Mouse (Mus musculus): Measurements from ENCODE around the gene Fmo6. TPM values are rescaled to one million over a fixed set of nuclear protein-coding genes. Genes with fewer than 3 reads are reported as not detected.

The Fmo6 gene
- polyA plus RNA-seq, 1 experiment from 2014 or later, result not detected

GRCm38 (mm10) chr1:162946837-162947558 is 9.7 kb upstream of the Fmo6 start:
- Histone ChIP-seq H3K4me3 (ENCODE audit: low read length) (no peak overlapping the region), H3K4me1 (ENCODE audit: control insufficient read depth, insufficient read depth, low read depth, low read length) (no peaks in the 10 kb centered on the region), H3K27me3 (replicated peaks; ENCODE audit: control insufficient read depth, insufficient read depth, low read length) (no peaks in the 10 kb centered on the region), H3K36me3 (ENCODE audit: control insufficient read depth, insufficient read depth, low read length) (no peaks in the 10 kb centered on the region), H3K9me3 (ENCODE audit: control insufficient read depth, low read length) (no peaks in the 10 kb centered on the region), H3K4me2 (ENCODE audit: low read length) (no peak overlapping the region), H3K9ac (ENCODE audit: low read depth, low read length) (no peak overlapping the region), H3K27ac (ENCODE audit: low read depth, low read length) (no peak overlapping the region)
- 73% methylated on average over 4 of the region's 4 CpGs for WGBS
- ATAC-seq, result peak; percentile 54

- Histone ChIP-seq H3K27ac (ENCODE audit: low read depth, low read length) (no peak overlapping the region), H3K4me1 (ENCODE audit: control insufficient read depth, insufficient read depth, low read depth, low read length) (no peaks in the 10 kb centered on the region), H3K27me3 (replicated peaks; ENCODE audit: control insufficient read depth, insufficient read depth, low read length) (no peaks in the 10 kb centered on the region), H3K9ac (ENCODE audit: low read depth, low read length) (no peak overlapping the region), H3K4me3 (ENCODE audit: low read length) (no peak overlapping the region), H3K4me2 (ENCODE audit: low read length) (no peak overlapping the region), H3K9me3 (ENCODE audit: control insufficient read depth, low read length) (no peaks in the 10 kb centered on the region), H3K36me3 (ENCODE audit: control insufficient read depth, insufficient read depth, low read length) (no peaks in the 10 kb centered on the region)
- 86% methylated on average over 6 of the region's 6 CpGs for WGBS
- ATAC-seq, result no peak
Observed at GRCm38 (mm10) chr1:162943700-162944099, 6.4 kb upstream of the Fmo6 start.

DNA sequence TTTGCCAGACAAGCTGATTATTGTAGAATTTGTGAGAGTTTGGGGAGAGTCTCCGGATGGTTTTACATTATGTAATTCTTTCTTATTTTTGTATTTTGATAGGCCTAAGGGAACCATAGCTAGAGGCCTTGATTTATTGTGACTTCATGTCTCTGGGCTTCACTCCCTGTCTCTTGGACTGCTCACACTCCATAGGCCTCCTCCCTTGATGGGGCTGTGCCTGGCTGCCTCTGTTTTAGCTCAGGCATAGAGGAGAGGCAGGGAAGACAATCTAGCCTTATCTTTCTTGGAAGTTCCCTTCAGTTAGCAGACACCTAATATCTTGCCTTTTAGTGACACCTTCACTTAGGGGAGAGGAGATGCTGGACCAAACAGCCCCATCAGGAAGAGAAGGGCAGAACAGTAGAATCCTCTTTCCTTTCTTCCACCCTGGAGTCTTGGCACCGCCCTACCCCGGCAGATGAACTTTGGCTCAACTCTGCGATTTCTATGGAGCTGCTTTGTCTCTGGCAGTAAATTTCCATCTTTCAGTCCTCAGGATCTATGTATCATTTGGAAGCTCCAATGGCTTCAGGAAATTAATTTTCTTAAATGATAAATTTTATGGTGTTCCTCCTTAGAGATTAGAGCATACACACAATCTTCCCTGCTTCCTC is 1.5 kb upstream of the Fmo6 start:
- no peaks in the 10 kb centered on the region for H3K4me1 ChIP-seq (ENCODE audit: control insufficient read depth, insufficient read depth, low read depth, low read length)
- H3K4me2 ChIP-seq (ENCODE audit: low read length), result no peak overlapping the region
- 86% methylated on average over 4 of the region's 4 CpGs for WGBS
- H3K9me3 ChIP-seq (ENCODE audit: control insufficient read depth, low read length), result no peaks in the 10 kb centered on the region
- no peak overlapping the region for H3K27ac ChIP-seq (ENCODE audit: low read depth, low read length)
- ATAC-seq, result no peak
- H3K9ac ChIP-seq (ENCODE audit: low read depth, low read length), result no peak overlapping the region
- no peaks in the 10 kb centered on the region for H3K36me3 ChIP-seq (ENCODE audit: control insufficient read depth, insufficient read depth, low read length)
- H3K27me3 ChIP-seq (replicated peaks; ENCODE audit: control insufficient read depth, insufficient read depth, low read length), result no peaks in the 10 kb centered on the region
- no peak overlapping the region for H3K4me3 ChIP-seq (ENCODE audit: low read length)

DNA sequence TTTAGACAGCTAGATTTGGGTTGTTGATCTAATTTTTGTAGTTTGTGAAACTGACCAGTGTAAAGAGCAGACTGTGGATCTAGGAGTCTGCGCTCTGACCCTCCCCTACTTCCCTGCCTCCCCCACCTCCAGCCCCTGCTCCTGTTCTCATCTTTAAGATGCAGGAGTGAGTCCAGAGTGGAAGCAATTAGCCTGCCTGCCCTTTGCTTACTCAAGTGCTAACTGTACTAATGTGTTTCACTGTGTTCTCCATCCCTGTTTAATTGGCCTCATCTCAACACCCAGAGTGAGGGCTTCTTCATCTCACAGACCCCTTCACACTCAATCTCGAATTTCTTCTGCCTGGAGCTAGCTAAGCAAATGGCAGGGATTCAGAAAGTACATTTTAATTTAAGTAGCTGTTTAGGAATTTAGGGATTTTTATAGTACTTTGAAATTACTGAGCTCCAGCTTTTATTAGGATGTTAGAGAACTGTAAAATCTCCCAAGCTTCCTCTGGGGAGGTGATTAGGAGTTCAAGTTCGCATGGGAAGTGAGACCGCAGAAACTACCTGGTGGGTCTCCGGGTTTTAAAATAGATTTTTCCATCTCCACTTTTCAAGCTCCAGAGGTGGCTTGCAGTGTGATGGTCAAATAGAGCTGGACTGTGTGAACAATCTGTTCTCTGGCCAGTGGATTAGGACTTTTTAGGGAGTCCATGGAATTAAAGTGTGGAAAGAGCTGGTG is 818 bp upstream of the Fmo6 start:
- no peaks in the 10 kb centered on the region for H3K4me1 ChIP-seq (ENCODE audit: control insufficient read depth, insufficient read depth, low read depth, low read length)
- no peak overlapping the region for H3K4me2 ChIP-seq (ENCODE audit: low read length)
- H3K36me3 ChIP-seq (ENCODE audit: control insufficient read depth, insufficient read depth, low read length), result no peaks in the 10 kb centered on the region
- no peak overlapping the region for H3K9ac ChIP-seq (ENCODE audit: low read depth, low read length)
- H3K4me3 ChIP-seq (ENCODE audit: low read length), result no peak overlapping the region
- H3K27ac ChIP-seq (ENCODE audit: low read depth, low read length), result no peak overlapping the region
- 81% methylated on average over 5 of the region's 5 CpGs for WGBS
- no peak for ATAC-seq
- H3K9me3 ChIP-seq (ENCODE audit: control insufficient read depth, low read length), result no peaks in the 10 kb centered on the region
- H3K27me3 ChIP-seq (replicated peaks; ENCODE audit: control insufficient read depth, insufficient read depth, low read length), result no peaks in the 10 kb centered on the region

DNA sequence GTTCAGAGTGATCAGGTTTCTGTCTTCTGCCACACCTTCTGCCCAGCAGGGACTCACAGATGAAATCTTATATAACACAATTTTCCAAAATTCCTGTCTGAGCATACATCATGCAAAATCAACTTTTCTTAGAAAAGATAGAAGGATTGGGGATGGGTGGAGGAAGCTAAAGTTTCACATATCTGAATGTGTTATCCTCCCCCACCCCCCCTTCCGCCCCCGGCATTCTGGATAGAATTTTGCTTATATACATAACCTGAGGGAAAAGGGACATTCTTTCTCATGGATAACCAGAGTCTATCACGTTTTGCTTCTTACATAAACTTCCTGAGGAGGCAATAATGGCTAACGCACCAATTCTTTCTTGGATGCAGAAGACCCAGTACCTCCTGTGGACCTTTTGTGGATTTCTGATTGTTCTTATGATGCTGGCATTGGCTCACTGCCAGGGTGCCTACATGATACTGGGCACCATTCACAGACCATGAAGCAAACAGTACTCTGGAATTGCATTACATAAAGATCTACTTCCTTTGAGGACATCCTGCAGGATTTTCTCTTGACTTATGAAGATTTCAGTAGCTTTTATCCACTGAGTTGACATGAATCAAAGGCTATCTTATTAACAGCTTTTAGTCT is 2.8 kb downstream of the Fmo6 start:
- no peaks in the 10 kb centered on the region for H3K36me3 ChIP-seq (ENCODE audit: control insufficient read depth, insufficient read depth, low read length)
- no peak for ATAC-seq
- H3K4me3 ChIP-seq (ENCODE audit: low read length), result no peak overlapping the region
- no peaks in the 10 kb centered on the region for H3K4me1 ChIP-seq (ENCODE audit: control insufficient read depth, insufficient read depth, low read depth, low read length)
- no peak overlapping the region for H3K27ac ChIP-seq (ENCODE audit: low read depth, low read length)
- no peak overlapping the region for H3K4me2 ChIP-seq (ENCODE audit: low read length)
- H3K9me3 ChIP-seq (ENCODE audit: control insufficient read depth, low read length), result no peaks in the 10 kb centered on the region
- no peak overlapping the region for H3K9ac ChIP-seq (ENCODE audit: low read depth, low read length)
- 65% methylated on average over 4 of the region's 4 CpGs for WGBS
- H3K27me3 ChIP-seq (replicated peaks; ENCODE audit: control insufficient read depth, insufficient read depth, low read length), result no peaks in the 10 kb centered on the region

DNA sequence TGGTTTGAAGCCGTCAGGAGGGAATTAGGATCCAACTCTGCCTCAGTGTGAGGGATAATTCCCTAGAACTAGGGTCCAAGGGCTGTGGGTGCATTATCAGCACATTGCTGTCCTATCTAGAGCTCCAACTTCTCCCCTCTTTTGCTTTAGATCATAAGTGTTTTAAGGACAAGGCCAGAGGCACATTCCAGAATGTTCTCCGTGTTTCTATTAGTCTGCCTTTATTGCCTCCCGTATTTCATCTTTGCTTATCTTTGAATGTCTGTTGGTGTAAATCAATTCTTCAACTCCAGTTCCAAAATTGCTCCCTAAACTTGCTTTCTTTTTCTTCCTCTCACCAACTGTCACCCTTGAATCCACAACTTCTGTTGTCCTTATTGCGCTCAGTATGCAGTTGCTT is 4.9 kb downstream of the Fmo6 start:
- Histone ChIP-seq H3K4me3 (ENCODE audit: low read length) (no peak overlapping the region), H3K4me1 (ENCODE audit: control insufficient read depth, insufficient read depth, low read depth, low read length) (no peaks in the 10 kb centered on the region), H3K9me3 (ENCODE audit: control insufficient read depth, low read length) (no peaks in the 10 kb centered on the region), H3K4me2 (ENCODE audit: low read length) (no peak overlapping the region), H3K27me3 (replicated peaks; ENCODE audit: control insufficient read depth, insufficient read depth, low read length) (no peaks in the 10 kb centered on the region), H3K9ac (ENCODE audit: low read depth, low read length) (no peak overlapping the region), H3K36me3 (ENCODE audit: control insufficient read depth, insufficient read depth, low read length) (no peaks in the 10 kb centered on the region), H3K27ac (ENCODE audit: low read depth, low read length) (no peak overlapping the region)
- ATAC-seq, result no peak
- WGBS, result 92% methylated on average over 4 of the region's 4 CpGs

- no peak overlapping the region for H3K4me2 ChIP-seq (ENCODE audit: low read length)
- no peaks in the 10 kb centered on the region for H3K4me1 ChIP-seq (ENCODE audit: control insufficient read depth, insufficient read depth, low read depth, low read length)
- H3K36me3 ChIP-seq (ENCODE audit: control insufficient read depth, insufficient read depth, low read length), result no peaks in the 10 kb centered on the region
- no peak overlapping the region for H3K4me3 ChIP-seq (ENCODE audit: low read length)
- no peaks in the 10 kb centered on the region for H3K9me3 ChIP-seq (ENCODE audit: control insufficient read depth, low read length)
- WGBS, result 82% methylated on average over 5 of the region's 5 CpGs
- H3K9ac ChIP-seq (ENCODE audit: low read depth, low read length), result no peak overlapping the region
- no peaks in the 10 kb centered on the region for H3K27me3 ChIP-seq (replicated peaks; ENCODE audit: control insufficient read depth, insufficient read depth, low read length)
- H3K27ac ChIP-seq (ENCODE audit: low read depth, low read length), result no peak overlapping the region
- no peak for ATAC-seq
Observed at GRCm38 (mm10) chr1:162931880-162932279, 5.4 kb downstream of the Fmo6 start.

- H3K4me1 ChIP-seq (ENCODE audit: control insufficient read depth, insufficient read depth, low read depth, low read length), result no peaks in the 10 kb centered on the region
- H3K4me3 ChIP-seq (ENCODE audit: low read length), result no peak overlapping the region
- H3K4me2 ChIP-seq (ENCODE audit: low read length), result no peak overlapping the region
- no peak overlapping the region for H3K9ac ChIP-seq (ENCODE audit: low read depth, low read length)
- H3K9me3 ChIP-seq (ENCODE audit: control insufficient read depth, low read length), result no peaks in the 10 kb centered on the region
- no peak for ATAC-seq
- no peaks in the 10 kb centered on the region for H3K27me3 ChIP-seq (replicated peaks; ENCODE audit: control insufficient read depth, insufficient read depth, low read length)
- H3K27ac ChIP-seq (ENCODE audit: low read depth, low read length), result no peak overlapping the region
- 77% methylated on average over 4 of the region's 4 CpGs for whole genome bisulfite sequencing
- no peaks in the 10 kb centered on the region for H3K36me3 ChIP-seq (ENCODE audit: control insufficient read depth, insufficient read depth, low read length)
Observed at GRCm38 (mm10) chr1:162931310-162931875, 5.9 kb downstream of the Fmo6 start.

GRCm38 (mm10) chr1:162930631-162931030 is 6.7 kb downstream of the Fmo6 start:
- ATAC-seq, result no peak
- Histone ChIP-seq H3K9ac (ENCODE audit: low read depth, low read length) (no peak overlapping the region), H3K4me2 (ENCODE audit: low read length) (no peak overlapping the region), H3K9me3 (ENCODE audit: control insufficient read depth, low read length) (no peaks in the 10 kb centered on the region), H3K27ac (ENCODE audit: low read depth, low read length) (no peak overlapping the region), H3K4me3 (ENCODE audit: low read length) (no peak overlapping the region), H3K4me1 (ENCODE audit: control insufficient read depth, insufficient read depth, low read depth, low read length) (no peaks in the 10 kb centered on the region), H3K36me3 (ENCODE audit: control insufficient read depth, insufficient read depth, low read length) (no peaks in the 10 kb centered on the region), H3K27me3 (replicated peaks; ENCODE audit: control insufficient read depth, insufficient read depth, low read length) (no peaks in the 10 kb centered on the region)
- WGBS, result 77% methylated on average over 2 of the region's 2 CpGs

All from hindbrain, embryonic 16.5 days (tissue).